Mouse (Mus musculus) frontal cortex, postnatal 10 days (tissue): ENCODE measurements at regions not wholly inside any gene's neighbourhood (a gene's known extent, or its start where the extent isn't known, plus 50 kb on each side); places are given as distances from the start of the nearest gene placed in this dataset.
"Not testable (repeated sequence)": the region's sequence is repeated elsewhere in the genome, so short reads cannot be mapped to it uniquely, and the experiment has no call there.

Source experiments
- DNase-seq, 2 experiments: peaks; one replicate each; pipeline ENCODE4 v3.0.0; 2022; ENCODE audit warnings: low spot score in 2 of 2, mixed read lengths in 1 of 2

DNA sequence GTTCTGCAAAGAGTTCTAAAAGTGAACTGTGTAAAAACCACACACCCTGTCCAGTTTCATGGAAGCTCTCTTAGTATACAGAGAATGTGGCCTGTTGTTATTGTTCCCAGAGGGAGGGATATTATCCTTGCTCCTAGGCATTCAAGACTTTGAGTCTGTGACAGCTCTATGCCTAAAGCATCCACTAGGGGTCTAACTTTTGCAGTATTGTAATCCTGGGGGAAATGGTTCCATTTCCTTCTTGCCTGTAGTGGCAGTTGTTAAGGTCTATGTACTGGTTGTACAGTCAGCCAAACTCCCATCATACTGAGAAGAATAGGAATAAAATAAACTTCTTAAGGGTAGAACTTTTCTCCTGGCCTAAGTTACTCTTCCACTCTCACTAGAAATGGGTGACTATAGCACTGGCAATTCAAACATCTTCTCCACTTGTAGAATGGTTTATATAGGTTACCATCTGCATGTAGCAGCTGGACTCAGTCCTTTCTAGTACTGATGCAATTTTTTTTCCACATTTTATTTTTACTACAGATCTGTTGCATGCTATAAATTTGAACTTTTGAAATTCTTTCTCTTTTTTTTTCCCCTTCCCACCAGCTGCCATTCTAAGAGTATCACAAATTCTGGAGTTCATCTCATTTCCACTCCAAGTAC, 51.4 kb upstream of the Dpt start:
- no peak for DNase-seq

DNA sequence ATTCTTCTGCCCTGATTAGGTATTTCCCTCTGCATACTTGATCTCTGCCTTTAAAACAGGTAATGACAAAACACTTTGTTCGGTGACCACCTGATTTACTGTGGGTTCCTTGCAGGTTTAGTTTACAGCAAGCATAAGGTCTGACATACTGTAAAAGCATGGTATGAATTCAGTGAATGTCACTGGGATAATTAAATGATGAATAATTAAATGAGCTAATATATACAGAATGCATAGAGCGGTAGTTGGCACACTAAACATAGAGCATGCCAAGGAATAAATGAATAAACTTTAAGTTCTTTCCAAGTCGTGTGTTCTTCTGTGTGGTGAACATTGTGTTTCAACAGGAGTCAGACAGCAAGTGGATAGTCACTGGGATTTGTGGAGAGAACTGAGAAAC, 51.9 kb upstream of the Dpt start:
- DNase-seq = no peak

DNA sequence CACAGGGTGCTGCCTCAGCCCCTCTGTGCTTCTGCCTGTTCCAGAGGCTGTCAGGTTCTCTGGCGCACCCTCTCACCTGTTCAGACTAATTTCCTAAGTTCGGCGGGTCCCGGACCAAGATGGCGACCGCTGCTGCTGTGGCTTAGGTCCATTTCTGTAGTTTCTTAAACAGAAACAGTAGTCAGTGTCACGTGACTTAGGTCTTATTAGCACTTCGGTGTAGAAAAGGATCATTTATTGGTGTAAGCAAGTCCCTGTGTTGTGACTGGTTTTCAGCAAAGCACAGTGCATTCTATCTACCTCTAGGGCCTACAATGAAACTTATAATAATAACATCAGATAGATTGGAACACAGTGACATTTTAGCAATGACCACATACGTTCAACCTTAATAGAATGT, 53.5 kb upstream of the Dpt start:
- DNase-seq = not testable (repeated sequence)

DNA sequence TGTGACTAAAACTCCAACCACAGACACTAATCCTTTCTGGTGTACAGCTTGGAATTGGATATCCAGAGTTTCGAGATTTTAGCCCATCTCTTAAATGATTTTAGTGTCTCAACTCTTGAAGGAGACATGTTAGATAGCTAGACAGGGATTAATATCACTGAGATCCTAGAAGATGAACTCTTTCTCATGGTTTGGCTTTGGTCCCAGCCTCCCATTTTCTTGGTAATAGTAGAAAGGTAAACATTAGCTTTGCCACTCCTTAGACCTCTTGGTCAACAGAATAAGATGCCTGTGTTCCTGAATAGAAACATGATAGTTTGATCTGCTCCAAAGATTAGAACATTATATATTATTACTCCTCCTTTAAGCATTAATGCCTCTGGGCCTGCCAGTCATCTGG, 60.8 kb upstream of the Dpt start:
- DNase-seq = no peak

DNA sequence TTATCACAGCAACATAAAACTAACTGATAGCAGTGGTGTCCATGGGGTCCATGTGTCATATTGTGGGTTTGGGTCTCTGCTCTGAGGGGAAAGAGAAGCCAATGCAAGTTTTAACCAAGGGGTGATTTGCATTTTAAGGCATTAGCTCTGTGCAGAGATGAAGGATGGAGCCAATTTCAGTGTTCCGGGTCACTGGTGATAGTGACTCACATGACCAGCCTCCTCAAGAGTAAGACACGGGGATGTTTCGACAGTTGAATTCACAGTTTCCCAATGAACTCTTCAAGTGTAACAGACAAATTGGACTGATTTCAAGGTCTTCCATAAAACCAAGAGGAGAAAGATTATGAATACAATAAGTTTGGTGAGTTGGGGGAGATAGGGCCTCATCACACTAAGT, 62.7 kb upstream of the Dpt start:
- no peak for DNase-seq

DNA sequence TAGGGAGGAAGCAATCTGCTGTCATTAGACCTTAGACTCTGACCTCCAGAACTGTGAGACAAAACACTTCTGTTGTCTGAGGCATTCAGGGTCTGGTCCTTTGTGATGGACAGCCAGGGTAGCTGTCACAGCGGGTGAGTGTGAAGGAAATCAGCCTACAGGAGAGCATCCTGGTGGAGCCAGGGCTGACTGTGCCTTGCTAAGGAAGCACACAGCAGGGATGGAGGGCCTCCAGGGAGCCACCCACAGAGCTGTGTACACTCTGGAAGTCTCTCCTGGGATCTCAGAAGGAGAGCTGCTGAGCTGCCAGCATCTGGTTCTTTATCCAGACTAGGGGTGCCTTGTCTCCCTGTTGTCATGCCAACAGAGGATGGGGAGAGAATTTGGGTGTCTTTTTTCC, 74.4 kb upstream of the Dpt start:
- DNase-seq = peak; percentile 27 to 53

DNA sequence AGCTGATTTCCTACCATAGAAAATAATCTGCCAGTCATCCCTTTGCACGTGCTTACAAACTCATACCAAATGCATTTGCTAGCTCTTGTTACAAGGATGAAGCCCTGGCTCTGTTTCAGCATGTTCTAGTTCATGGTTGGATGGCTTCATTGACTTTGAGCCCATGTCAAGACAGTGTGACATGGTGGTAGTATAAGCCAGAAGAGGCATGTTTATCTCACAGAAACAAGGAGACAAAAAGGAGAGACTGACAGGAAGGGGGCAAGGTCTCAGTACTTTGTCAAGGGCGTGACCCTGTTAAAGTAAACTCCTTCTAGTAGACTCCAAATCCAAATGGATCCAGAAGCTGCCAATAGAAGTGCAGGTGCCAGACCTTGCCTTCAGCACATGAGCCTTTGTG, 81.5 kb upstream of the Dpt start:
- DNase-seq = no peak

DNA sequence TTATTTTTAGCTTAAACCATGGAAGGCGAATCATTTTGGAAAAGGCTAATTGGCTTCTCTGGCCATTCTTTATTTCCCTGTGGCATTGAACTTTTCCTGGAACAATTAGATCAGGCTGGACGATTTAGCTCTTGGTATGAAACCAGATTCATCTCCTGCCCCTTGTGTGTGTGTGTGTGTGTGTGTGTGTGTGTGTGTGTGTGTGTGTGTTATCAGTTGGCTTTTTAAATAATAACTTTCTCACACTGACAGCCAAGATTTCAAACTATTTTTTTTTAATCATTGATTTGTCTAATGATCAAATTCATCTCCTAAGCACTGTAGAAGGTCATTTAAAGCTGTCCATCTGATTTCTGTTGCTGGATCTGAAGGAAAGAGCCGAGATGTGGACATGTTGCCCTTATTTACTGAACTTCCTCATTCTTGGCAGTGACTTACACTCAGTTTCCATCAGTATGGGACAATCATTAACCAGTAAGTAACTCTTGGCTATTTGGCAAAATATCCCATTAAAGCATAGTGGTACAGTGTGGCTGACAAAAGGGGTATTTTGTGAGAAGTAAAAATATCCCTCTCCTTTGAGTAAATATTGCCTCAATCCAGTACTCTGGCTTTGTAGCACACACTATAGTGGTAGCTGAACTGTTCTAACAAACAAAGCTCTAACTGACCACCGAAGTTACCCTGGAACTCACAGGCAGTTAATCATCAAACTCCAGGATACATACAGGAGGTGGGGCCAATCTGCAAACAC, 82.5 kb upstream of the Dpt start:
- DNase-seq = no peak

DNA sequence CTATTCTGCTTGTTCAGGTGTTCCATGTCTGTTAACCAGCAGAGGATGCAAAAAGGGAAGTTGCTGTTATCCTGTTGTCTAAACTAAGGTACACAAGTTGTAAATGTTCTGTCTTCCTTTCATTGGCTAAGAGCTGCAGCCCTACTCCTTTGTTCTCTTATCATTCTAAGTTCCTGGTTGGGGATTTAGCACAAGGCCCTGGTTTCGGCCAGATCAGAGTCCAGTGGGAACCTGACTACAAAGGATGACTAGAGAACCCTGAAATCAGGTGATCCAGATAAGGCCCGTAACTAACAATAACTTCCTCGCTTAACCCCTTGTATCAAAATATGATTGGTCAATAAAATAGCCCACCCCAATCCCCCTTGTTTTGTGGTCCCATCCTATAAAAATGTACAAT, 83.9 kb upstream of the Dpt start:
- DNase-seq = no peak

DNA sequence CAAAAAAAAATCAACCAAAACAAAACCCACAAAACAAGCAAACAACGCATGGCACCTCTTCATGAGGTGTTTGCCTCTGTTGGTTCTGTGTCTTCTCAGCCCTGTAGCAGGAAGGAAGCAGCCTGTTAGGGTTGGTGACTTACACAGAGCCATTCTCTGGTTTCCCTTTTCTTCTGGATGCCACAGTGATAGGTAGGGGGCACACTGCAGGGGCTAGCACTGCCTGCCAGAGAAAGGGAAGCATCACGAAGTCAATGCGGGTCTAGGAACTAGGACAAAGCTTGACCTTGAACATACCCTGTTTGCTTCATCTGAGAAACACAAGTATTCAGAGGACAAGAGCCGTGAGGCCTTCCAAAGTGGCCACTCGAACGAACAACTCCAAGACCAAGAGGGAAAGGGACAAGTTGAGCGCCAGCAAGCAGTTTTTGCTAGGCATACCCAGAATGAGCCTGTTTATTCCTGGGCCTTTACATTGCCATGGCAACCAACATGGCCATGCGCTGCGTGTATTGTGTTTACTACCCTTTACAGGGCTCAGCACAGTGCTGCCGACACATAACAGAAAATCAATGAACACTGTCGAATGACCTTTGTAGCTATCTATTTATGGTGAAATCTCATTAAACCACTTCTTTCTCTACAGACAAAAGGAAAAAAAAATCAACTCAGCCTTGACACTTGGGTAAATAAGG, 91.9 kb upstream of the Dpt start:
- DNase-seq = peak in 1 of 2 experiments; percentile 20

DNA sequence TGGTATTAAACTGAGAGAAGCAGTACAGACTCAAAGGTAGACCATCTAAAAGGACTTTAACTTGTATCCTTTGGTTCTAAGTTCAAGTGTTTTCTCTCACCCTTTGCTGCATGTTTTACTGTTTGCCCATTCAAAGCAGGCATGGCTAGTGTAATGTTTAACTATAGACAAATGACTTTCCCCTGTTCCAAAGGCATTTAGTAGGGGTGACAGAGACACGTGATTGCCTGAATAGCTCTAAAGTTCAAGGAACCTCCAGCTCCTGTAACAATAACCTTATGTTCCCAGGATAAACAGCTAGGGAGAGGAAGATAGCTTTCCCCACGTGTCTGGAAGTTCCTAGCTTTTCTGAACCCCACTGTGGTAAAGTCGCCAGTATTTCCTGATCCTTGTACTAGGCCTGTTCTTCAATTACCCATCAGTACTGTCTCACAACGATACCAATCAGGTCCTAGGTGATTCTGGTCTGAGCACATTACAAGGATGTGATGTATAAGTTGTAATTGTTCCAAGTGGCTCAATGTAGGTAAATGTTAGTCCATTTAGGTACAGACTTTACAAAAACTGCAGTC, 92.8 kb upstream of the Dpt start:
- DNase-seq = no peak

DNA sequence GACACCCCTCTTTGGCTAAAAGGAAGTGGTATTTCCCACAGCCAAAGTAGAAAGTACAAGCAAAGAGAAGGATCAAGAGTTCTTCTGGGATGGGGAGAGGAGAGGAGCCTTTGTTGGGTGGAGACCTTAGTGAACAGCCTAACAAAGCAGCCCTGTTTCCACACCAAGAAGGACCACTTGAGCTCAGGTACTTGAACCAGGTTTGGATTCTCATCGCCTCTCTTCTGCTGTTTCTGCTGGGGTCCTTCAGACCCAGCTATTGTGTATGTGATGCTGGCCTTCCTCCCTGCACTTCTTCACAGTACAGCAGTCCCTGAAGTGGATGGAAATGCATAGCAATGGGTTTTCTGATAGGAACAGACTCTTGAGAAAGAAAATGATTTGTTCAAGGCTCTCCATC, 106.4 kb upstream of the Dpt start:
- no peak for DNase-seq

DNA sequence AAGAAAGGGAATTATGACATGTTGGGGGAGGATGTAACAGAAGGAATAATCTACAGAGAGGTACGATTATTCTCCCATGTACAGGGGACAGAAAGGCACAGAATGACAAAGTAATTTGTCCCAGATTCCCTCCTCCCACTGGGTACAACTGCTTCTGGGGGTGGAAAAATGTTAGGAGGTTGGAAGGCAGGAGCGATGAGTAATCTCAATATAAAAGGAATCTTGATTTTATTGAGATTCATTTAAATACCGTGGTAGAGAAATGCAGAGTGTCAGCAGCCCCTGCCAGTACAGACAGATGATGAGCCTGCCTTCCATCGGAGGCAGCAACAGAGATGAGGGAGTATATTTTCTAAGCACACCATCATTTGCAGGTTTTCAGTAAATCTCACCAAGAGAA, 107.1 kb upstream of the Dpt start:
- DNase-seq = peak in 1 of 2 experiments; percentile 36

DNA sequence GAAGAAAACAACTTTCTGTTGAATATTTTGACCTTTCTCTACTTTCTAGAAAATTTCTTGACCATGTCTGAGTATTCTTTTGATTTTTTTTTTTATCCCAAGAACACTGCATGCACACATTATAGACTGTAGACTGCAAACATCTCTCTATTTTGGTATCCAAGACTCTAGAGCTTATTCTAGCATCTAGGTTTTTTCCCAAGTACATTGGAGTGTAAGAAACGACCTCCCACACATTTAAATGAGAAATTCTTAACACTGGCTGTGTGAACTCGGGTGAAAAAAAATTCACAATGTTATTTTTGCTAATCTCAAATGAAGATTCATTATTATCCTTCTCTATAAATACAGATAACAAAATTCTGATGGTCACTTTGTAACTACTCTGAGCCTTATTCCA, 112.0 kb upstream of the Dpt start:
- no peak for DNase-seq

DNA sequence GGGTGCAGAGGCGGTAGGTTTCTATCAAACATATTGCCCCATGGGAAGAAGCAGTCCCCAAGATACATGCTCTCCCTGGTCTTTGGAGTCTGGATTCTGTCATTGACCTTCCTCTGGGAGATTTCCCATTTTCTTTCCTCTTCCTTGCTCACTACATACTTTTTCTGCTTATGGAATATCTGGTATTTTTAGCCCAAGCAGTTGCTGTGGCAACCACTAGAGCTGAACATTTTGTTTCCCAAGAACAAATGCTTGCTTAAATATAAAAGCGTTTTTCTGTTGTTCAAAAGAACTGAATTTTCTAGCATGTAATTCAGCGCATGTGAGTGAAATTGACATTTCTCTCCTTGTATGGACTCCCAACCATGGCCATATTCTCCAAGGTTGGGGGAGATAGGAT, 112.7 kb upstream of the Dpt start:
- DNase-seq = peak in 1 of 2 experiments; percentile 23

DNA sequence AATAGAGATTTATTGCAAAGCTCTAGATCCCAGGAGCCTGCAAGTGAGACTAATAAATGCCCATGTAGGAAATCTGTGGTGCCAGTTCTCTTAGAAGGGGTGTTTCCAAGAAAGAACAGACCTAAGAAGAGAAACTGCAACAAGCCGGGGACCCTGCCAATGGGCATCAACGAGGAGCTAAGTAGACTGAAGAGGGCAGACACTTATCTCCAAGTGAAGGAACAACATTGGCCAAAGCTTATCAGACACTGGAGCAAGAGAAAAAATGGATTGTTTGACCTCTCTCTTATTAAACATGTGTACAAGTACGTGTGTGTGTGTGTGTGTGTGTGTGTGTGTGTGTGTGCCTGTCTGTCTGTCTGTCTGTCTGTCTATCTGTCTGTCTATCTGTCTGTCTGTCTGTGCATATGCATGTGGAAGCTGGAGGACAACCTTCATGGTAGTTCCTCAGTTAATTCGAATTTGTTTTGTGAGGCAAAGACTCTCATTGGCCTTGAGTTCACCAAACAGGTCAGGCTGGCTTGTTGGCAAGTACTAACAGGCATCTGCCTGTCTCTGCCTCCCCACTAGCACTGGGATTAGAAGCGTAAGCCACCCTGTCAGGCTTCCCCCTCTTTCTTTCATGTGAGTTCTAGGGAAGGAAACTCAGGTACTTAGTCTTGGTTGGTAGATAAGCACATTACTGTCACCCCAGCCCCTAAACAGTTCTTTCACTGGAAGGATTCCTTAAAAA, 113.4 kb upstream of the Dpt start:
- no peak for DNase-seq

DNA sequence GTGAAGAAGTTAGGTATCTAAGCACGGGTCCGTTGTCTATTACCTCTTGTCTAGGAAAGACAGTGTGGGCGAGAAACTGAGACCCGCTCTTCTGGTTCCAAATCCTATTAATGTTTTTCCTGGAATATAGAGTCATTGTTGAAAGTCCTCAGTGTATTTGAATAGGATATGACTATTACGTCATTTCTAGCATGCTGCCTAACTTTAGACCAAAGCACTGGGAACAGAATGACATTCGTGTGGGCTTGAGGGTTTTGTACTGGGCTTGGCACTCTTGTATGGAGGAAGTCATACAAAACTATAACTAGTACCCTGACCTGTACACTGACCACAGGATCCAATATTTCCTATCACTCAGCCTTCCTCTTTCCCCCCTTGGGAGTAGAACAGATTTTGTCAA, 114.0 kb upstream of the Dpt start:
- DNase-seq = no peak

DNA sequence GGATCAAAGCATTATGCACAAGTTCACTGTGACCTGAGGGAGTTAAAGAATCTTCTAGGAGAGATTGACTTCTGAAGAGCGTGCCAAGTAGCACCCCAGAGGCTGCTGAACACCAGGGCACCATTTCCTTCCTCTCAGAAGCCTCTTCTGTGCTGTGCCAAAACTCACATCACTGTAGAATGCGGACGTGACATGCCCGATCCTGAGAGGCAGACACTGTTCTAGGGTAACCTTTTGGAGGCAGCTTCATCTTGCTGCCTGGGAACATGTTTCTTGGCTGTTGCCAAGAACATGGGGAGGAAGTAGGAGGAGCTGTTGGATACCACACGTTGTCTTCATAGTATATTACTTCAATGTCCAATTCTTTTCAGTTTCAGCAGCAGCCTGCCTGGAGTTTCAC, 114.9 kb upstream of the Dpt start:
- DNase-seq = peak in 1 of 2 experiments; percentile 19

DNA sequence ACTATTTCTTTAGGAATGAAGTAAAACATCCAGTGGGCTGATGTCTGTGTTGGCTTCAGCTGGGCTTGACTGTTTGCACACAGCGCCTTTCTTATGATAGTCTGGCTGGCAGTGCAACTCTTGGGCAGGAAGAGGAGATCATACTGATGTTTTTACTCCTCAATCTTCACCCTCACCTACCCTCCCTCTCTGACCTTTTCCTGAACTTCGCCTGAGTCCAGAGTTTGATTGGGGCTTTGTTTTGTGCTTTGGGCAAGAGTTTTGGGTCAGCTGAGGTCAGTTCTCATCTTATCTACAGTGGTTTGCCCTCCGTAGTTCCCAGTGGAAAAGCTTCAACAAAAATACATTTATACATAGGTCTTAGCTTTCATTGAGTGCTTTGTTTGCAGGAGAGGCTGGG, 118.1 kb upstream of the Dpt start:
- no peak for DNase-seq

DNA sequence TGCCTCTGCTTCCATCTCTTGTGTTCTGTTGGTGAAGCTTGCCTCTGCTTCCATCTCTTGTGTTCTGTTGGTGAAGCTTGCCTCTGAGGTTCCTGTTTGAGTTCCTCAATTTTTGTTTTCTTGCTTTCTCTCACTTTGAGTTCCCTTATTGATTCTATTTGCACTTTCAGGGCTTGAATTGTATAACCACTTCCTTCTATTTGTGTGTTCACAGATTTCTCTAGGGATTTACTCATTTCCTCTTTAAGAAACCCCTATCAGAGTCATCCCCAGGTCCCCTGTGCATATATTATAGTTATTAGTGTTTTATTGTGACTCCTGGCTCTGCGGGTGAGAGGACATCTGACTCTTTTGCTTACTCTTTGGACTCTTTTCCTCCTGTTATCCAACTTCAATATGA, 144.2 kb upstream of the Dpt start:
- DNase-seq = no peak

DNA sequence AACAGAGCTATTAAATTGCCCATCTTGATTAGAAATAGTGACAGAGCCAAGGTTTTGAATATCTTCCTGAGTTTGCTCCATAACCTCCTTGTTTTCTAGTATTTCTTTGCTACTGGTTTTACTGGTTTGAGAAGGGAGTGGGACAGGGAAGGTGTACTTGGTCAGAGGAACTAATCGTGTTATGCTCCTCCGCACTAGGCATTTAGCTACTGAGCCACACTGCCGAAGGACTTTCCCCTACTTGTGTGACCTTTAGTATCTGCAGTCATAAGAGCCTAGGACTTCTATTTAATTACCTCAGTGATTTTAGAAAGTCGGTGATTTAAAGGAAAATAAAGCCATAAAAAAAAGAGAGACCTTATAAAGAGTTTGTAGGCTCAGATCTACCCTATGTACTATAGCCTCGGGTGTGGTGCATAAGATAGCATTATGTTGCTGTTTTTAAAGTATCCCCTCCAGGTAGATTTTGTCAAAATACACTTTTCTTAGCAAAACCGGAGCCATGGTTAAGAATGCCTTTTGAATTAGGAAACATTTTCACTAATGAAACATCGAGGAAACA, 158.5 kb upstream of the Dpt start:
- no peak for DNase-seq

DNA sequence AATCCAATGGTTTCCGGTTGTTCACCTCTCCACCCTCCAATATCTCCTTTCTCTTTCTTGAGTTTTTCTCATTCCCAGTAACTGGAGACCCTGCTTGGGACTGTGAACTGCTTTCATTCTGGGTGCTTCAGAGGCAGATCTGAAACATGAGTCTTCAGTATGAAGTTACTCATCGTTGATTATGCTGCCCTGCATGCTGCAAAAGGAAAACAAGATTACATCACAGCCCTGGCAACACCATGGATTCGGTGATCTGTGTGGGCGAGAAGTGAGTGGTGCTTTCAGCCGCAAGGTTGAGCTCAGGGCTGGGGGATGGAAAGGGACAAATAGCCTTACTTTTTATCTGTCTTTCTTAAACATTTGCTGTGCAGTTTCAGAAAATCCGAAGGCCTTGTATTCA, 164.8 kb upstream of the Dpt start:
- no peak for DNase-seq
